Mouse (Mus musculus): ENCODE results near the gene Pqlc3.

Pqlc3 gene

GRCm38 (mm10) chr12:17000628-17001027, 420 bp upstream of the Pqlc3 start:
- DNase-seq: no peak

GRCm38 (mm10) chr12:16999146-16999545, 1.1 kb downstream of the Pqlc3 start:
- no peak for DNase-seq

GRCm38 (mm10) chr12:16996886-16997462, 3.2 kb downstream of the Pqlc3 start:
- DNase-seq: no peak

GRCm38 (mm10) chr12:16996281-16996680, 3.9 kb downstream of the Pqlc3 start:
- DNase-seq: no peak

GRCm38 (mm10) chr12:16994291-16994690, 5.9 kb downstream of the Pqlc3 start:
- DNase-seq: no peak

- DNase-seq: no peak
Observed at GRCm38 (mm10) chr12:16992355-16992754, 7.9 kb downstream of the Pqlc3 start.

GRCm38 (mm10) chr12:16991376-16991775, 8.8 kb downstream of the Pqlc3 start:
- DNase-seq: no peak

- no peak for DNase-seq
Observed at GRCm38 (mm10) chr12:16985778-16986177, 14.4 kb downstream of the Pqlc3 start.

GRCm38 (mm10) chr12:16977120-16977519, 23.1 kb downstream of the Pqlc3 start:
- DNase-seq: no peak

- no peak for DNase-seq
Observed at GRCm38 (mm10) chr12:16966811-16967210, 33.4 kb downstream of the Pqlc3 start.

- DNase-seq: no peak
Observed at GRCm38 (mm10) chr12:16963354-16963753, 36.9 kb downstream of the Pqlc3 start.

GRCm38 (mm10) chr12:16958851-16959250, 41.4 kb downstream of the Pqlc3 start:
- DNase-seq: peak; percentile 9

GRCm38 (mm10) chr12:16948239-16948638, 52.0 kb downstream of the Pqlc3 start:
- DNase-seq: no peak

- no peak for DNase-seq
Observed at GRCm38 (mm10) chr12:16941976-16942375, 58.2 kb downstream of the Pqlc3 start.

All from right cerebral cortex, postnatal 14 days (tissue).